Mouse (Mus musculus) effector memory CD4-positive, alpha-beta T cell, adult 7 months (primary cell): ENCODE results near the gene Get4. TPM values are rescaled to one million over a fixed set of nuclear protein-coding genes. Genes with fewer than 3 reads are reported as not detected.

Experiments
- polyA plus RNA-seq: library from polyadenylated mRNA; unstranded; fragments of 100-300 nt; shearing (Covaris generic); gene quantifications from one replicate; pipeline ENCODE4 v1.2.1, GENCODE M21; 2017

The Get4 gene
- 85.9 TPM for polyA plus RNA-seq

GRCm38 (mm10) chr5:139252081-139252909 is at the start of gene Get4:
TSS of gene Get4 (plus strand) at chr5:139252324.

Other genes with a start within 250 kb of the Get4 start
- gene Prkar1b, start 102.3 kb upstream of the Get4 start, polyA plus RNA-seq, result 0.78 TPM
- 3.3 TPM for gene Dnaaf5, start 102.1 kb upstream of the Get4 start, polyA plus RNA-seq
- 37.5 TPM for gene Sun1, start 51.7 kb upstream of the Get4 start, polyA plus RNA-seq
- gene Adap1, start 73.3 kb downstream of the Get4 start, polyA plus RNA-seq, result 23.8 TPM
- 20.3 TPM for gene Cox19, start 99.1 kb downstream of the Get4 start, polyA plus RNA-seq
- gene Cyp2w1, start 100.3 kb downstream of the Get4 start, polyA plus RNA-seq, result not detected
- gene Gpr146, start 125.4 kb downstream of the Get4 start, polyA plus RNA-seq, result 21.2 TPM
- not detected for gene C130050O18Rik, start 153.0 kb downstream of the Get4 start, polyA plus RNA-seq
- not detected for gene Gper1, start 170.8 kb downstream of the Get4 start, polyA plus RNA-seq
- 1.9 TPM for gene 3110082I17Rik, start 208.2 kb downstream of the Get4 start, polyA plus RNA-seq
- 47.9 TPM for gene Zfand2a, start 232.2 kb downstream of the Get4 start, polyA plus RNA-seq